Mouse (Mus musculus) lung, postnatal 36 days (tissue): ENCODE data around the gene Snrnp27.
A peak's percentile ranks its signal among the peaks of the same experiment; 100 is the strongest.

ENCODE experiments used
- DNase-seq: peaks from one replicate; pipeline ENCODE4 v3.0.0; 2022; ENCODE audit warnings: mixed read lengths

Gene Snrnp27

DNA sequence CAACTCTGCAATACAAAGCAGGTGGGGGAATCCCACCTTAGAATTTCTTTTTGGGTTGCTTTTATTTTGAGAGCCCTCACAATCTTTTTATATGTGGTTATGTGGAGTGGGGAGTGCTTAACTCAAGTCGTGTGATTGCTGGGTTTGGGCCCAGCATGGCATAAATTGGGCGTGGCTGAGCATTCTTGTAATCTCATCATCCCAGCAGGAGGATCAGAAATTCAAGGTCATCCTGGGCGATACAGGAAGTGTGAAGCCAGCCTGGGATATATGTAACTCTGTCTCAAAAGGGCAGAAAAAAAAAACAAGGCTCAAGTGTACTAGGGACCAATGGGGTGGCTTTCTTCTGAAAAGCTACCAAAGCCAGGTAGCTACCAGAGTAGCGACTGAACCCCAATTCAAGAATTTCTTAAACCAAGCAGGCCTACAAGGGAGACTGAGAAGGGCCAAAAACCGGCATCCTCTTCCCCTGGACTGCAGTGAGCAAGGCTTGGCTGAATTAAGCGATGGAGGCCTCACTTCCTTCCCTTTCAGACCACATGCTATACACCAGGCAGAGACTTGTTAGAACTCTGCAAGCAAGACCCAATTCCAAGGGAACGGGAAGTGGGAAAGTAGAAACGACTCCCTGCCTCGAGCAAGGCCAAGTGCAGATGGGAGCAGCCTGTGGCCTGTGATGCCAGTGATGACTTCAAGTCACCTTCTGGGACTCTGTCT lies 24.0 kb downstream of the Snrnp27 start:
- no peak for DNase-seq

GRCm38 (mm10) chr6:86658501-86658900 lies 25.8 kb downstream of the Snrnp27 start:
- no peak for DNase-seq

GRCm38 (mm10) chr6:86654270-86654916 lies 29.9 kb downstream of the Snrnp27 start:
- DNase-seq: no peak

- DNase-seq: peak; percentile 79
These were observed 31.3 kb downstream of the Snrnp27 start for GRCm38 (mm10) chr6:86653026-86653425.

DNA sequence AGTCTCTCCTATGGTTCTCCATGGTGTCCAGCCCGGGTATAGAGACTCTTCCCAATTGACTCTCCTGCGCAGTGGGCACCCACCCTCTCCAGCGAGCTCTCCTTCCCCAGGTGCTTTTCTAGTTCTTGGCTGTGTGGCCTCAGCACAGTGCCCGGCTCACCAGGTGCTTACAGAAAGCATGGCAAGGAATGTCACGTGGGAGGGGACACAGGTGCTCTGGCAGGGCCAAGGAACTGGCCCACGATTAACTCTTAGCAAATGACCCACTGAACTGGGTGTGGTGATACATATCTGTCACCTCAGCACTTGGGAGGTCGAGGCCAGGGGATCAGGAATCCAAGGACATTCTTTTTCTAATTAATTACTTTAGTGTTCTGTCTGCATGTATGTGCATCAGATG lies 38.2 kb downstream of the Snrnp27 start:
- no peak for DNase-seq

DNA sequence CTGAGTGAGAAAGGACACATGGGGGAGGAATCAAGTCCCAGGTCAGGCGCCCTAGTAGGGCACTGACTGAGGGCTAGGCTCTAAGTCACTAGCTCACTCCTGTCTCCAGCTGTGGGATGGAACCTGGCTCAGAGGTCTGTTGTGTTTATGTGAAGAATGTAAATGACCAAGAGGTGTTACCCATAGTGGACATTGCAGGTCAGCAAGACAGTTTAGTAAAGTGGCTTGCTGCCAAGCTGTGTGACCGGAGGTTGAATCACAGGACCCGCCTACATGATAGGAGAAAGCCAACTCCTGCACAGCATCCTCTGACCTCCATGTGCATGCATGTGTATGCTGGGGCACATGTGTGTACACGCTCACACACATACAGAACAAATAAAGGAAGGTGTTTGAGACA lies 38.8 kb downstream of the Snrnp27 start:
- DNase-seq: no peak

DNA sequence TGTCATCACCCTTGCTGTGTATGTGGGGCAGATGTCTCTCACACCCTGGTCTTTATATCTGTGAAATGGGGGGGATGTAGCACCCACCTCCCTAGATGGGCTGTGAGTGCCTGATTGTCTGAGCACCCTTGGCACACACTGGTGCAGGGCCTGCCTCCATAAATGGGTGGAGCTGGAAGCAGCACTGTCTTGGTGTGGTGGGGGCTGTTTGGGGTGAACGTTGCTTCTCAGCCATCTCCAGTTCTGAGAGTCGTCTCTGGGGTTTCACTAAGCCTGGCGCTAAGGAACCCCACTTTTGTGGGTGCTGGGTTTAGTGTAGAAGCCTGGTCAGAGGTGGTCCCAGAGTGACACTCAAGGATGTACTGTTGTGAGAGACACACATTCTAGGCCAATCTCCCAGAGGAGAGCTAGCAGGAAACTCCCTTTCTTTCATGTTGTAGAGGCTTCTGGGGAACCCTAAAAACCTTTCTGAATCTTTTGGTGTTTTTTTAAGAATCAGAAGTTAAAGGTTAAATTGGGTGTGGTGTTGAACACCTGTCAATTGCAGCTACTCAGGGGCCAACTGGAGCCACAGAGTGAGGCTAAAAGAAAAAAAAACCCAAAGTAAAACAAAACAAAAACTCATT lies 39.4 kb downstream of the Snrnp27 start:
- no peak for DNase-seq

GRCm38 (mm10) chr6:86641716-86642115 lies 42.6 kb downstream of the Snrnp27 start:
- DNase-seq: no peak

DNA sequence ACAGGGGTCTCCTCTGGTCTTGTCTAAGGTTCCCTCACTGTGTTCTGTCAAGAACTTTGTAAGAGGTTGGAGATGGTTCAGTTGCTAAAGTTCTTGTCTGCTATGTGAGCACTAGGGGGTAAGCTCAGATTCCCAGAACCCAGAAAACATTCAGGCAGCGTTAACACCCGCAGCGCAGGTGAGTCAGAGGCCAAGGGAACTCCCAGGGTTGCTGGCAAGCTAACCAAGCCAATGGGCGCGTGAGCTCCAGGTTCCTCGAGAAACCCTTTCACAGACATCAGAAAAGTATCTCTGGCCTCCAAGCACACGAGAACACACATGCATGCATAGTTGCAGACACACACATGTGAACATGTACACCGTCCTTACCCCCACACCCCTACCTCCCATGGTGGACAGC lies 43.5 kb downstream of the Snrnp27 start:
- DNase-seq: no peak

DNA sequence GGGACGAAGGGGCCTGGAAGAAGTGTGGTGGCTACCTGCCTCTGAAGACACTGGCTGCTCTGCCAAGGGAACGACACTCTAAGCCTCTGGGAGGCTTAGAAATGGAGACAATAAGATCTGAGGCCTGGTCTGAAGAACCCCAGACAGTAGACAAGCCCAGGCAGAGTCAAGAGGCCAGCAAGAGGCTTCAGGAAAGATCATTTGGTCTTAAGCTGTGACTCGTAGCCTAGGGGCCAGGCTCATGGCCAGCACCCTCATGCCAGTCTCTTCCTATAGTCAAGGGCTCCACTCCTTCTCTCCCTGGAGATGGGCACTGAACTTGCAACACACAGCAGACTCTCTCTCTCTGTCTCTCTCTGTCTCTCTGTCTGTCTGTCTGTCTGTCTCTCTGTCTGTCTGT lies 44.2 kb downstream of the Snrnp27 start:
- no peak for DNase-seq

DNA sequence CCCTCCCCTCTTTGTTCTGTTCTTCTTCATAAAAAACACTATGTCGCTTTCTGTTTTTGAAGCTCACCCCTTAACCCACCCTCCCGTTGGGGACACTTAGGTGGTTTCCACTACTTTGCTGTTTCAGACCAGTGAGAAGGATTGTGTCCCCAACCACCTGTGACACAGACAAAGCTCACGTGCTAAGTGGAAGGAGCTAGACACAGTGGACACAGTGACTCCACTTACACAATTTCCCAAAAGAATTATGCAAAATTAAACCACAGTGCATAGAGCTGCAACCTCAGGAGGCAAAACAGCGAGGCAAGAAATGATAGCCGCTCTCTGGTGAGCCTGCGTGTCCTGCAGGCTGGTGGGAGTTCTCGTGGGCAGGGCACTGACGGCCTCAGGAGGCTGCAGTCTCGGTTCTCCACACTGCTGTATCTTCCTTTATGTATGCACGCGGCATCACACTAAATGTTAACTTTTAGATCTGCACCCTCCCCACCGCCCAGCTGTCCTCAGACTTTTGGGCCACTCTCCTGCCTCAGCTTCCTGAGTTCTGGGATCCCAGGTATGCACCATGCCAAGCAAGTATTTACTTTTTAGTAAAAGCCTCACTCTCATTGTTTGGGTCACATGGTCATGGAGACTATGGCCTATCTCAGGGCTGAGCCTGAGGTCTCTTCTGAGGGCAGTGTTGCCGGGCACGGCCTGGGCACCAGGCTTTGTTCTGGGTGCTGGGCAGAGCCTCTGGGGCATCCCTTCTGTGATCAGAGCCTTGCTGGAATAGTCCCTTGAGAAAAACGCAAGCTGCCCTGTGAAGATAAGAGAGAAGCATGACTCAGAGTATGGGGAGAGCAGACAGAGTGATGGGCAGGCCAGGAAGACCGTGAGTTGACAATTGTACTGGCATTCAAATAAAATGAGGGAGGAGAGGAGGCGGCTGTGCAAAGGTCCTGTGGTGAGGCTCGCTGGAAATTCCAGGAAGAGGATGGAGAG lies 44.9 kb downstream of the Snrnp27 start:
- peak; percentile 30 for DNase-seq

DNA sequence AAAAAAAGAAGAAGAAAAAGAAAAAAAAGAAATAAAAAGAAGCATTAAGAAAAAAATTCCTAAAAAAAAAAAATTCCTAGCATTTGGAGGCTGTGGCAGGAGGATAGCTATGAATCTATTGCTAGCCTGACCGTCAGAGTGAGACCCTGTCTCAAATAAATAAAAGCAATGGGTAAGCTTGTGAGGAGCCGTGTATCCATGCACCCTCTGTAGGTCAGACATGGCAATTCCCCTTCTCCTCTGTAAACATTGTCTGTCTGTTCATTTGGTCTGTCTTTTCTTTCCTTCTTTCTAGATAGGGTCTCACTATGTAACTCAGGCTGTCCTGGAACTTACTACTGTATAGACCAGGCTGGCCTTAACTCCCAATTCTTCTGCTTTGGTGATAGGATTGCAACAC lies 45.9 kb downstream of the Snrnp27 start:
- DNase-seq: no peak

GRCm38 (mm10) chr6:86637860-86638259 lies 46.5 kb downstream of the Snrnp27 start:
- DNase-seq: no peak

GRCm38 (mm10) chr6:86637171-86637835 lies 47.0 kb downstream of the Snrnp27 start:
- no peak for DNase-seq

- peak; percentile 81 for DNase-seq
These were observed 47.8 kb downstream of the Snrnp27 start for GRCm38 (mm10) chr6:86636495-86636894.

DNA sequence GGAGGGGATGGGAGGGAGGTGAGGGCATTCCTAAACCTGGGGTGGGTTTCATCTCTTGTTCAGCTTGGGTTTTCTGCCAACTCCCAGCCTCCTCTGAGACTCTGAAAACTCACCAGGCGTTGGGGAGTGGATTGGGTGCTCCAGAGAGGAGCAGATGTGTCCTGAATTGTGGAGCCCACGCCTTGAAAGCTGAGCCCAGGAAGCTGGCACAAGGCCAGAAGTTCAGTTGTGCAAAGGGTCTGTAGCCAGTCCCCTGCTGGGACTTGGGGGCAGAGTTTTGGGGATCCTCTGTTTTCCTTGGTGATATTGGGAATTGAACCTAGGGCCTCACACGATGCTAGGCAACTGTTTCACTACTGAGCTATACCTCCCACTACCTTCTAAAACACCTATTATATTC lies 54.2 kb downstream of the Snrnp27 start:
- no peak for DNase-seq

DNA sequence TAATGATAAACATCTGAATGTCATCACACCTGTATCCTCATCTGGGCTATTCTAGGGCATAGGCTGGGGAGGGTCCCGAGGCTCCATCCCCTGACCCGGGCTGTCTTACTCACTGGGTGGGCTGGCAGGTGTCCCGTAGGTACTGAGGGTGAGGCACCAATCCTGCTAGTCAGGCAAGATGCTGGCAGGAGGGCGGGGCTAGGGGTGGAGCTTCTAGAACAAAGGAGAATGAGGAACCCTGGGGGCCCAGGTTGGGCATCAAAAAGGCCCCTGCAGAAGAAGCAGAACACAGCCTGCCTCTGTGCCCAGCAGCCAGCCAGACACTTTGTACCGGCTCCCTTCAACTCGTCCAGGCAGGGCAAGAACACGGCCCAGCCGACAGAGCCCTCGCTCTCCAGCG lies 56.4 kb downstream of the Snrnp27 start, which contains the start of gene Asprv1:
TSS of gene Asprv1 (plus strand) at position 219 of the 400 bp plus-strand sequence.
- no peak for DNase-seq
